Mouse (Mus musculus): ENCODE measurements around the gene Calm1.
"Not testable (repeated sequence)": the region's sequence is repeated elsewhere in the genome, so short reads cannot be mapped to it uniquely, and the experiment has no call there.

Calm1 gene

DNA sequence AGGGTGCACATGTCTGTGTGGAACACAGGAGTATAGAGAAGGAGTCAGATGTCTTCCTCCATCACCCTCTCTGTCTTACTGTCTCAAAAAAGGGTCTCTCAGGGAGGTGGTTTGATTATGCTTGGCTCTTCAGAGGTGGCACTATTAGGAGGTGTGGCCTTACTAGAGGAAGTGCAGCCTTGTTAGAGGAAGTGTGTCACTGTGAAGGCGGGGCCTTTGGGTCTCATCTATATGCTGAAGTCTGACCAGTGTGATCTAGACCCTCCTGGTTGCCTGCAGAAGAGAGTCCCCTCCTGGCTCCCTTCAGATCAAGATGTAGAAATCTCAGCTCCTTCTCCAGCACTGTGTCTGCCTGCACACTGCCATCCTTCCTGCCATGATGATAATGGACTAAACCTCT lies 5.1 kb upstream of the Calm1 start:
- no peak for DNase-seq (ENCODE audit: low spot score in 2 of 2)

DNA sequence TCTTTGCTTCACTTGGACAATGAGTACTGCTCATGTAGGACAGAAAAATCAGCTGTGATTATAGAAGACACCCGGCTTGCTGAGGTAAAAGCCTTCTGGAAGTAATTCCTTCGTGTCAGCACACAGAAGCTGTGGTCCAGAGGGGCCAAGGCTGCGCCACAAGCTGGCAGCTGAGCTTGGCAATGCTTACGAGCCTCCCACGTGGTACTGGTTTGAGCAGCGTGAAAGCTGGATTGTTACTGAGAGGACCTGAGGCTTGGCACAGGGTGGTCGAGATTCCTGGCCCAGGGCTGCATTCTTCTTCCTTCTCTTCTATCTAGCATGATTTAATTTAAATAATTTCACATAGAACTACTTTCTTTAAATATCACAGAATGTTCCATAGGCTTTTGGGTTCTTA lies 2.4 kb upstream of the Calm1 start:
- DNase-seq (ENCODE audit: low spot score in 2 of 2) = no peak

DNA sequence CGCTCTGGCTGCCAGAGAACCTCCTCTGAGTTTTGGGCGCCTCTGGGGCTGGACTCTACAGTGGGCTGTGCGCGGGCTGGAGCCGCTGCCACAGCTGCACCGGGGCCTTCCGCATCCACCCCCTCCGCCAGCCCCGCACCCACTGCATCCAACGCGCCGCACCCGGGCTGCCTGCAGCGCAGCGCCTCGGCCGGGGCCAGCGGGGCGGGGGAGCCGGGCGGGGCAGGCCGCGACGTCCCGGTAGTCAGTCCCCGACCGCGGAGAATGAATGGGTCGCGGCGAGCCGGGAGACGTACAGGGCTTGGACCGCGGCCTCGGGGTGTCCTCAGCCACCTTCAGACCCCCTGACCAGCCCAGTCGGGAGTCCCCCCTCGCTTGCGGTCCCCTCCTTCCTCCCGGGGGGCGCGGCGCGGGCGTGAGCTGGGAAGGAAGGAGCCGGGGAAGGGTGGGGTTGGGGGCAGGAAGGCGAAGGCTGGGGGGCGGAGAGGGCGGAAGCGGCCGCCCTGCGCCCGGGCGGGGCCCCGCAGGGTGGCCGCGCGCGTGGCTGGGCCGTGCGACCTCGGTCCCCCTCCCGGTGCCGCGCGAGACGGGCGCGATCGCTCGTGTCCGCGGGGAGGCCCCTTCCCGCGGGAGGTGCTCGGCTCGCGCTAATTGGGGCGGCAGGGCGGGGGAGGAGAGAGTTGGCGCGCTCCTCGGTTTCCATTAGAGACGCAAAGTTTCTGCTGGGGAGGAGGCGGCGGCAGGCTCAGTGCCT lies 833 bp downstream of the Calm1 start:
- DNase-seq (ENCODE audit: low spot score in 2 of 2) = peak; percentile 66 to 72

DNA sequence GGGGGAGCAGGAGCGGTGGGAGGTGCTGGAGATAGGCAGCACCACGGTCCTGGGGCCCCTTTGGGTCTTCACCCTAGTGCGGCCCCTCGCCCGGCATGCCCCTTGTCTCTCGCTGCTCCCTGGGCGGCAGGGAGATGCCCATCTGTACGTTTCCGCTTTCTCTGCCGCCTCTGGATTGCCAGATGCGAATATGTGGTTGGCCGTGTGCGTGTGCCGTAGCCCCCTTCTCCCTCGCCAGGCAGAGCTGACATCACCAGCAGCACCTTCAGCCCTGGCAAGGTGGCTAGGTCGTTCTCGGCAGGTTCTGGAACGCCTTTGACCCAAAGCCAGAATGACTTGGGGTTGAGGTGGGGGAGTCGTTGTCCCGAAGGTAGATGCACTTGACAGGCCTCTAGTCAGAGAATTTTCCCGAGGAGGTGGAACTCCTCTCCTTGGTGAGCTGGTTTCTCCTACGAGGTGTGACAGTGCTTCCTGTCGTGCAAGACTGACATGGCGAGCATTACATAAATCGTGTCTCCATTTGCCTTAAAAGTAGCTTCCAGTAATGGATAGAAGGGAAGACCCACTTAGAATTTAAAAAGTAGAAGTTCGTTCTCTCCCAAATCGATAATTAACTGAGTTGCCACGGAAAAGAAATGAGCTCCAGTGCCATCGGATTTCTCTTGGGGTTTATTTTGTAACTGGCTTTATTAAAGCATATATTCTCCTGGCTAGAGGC lies 1.6 kb downstream of the Calm1 start:
- DNase-seq (ENCODE audit: low spot score in 2 of 2) = peak in 1 of 2 experiments; percentile 26

DNA sequence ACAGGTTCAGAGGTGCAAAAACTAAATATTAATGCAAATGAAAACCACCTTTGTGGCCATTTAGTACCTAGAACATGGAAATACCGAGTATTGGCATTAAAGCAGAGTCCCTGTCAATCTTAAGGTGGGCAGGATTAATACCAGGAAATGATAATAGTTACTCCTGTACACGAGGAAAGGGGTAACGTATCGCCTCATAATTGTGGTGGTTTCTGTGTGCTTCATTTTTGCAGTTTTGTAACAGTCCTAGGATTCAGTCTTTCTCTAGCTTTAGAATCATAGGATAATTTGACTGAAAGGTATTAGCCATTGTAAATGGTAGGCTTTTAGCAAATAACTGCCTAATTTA lies 2.1 kb downstream of the Calm1 start:
- DNase-seq (ENCODE audit: low spot score in 2 of 2) = no peak

DNA sequence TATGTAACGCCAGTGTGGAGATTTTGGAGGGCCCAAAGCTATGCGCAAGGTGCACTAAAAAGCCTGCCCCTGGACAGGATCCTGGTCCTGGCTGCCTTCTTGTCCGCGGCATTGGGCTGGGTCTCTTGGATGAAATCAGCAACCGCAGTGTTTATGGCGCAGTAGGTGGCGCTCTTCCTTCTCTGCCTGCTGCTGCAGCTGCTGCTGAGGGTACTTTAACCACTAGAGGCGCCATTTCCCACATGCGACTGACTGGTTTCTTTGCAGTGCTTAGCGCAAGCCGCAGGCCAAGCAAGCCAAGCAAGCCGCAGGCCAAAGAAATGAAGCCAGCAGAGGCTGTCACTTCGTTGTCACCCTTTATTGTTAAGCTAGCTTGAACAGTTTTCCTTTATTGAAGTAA lies 2.6 kb downstream of the Calm1 start:
- peak; percentile 90 to 92 for DNase-seq (ENCODE audit: low spot score in 2 of 2)

DNA sequence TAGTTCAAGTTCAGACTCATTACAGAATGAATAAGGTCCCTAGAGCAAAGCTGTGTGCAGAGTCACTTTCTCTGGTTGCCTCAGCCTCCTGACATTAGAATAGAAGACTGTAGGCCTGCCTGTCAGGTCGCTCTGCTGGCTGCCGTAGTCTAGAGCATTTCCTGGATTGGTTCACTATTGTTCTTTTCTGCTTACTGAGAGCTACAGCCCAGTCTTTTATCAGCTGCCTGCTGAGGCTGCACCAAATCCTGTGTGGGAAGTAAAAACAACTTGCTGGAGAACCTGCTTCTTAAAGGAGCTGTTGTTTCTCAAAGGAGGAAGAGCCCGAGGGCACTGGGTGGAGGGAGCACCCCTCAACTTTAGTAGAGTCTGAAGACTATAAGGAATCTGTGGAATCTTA lies 4.5 kb downstream of the Calm1 start:
- no peak for DNase-seq (ENCODE audit: low spot score in 2 of 2)

DNA sequence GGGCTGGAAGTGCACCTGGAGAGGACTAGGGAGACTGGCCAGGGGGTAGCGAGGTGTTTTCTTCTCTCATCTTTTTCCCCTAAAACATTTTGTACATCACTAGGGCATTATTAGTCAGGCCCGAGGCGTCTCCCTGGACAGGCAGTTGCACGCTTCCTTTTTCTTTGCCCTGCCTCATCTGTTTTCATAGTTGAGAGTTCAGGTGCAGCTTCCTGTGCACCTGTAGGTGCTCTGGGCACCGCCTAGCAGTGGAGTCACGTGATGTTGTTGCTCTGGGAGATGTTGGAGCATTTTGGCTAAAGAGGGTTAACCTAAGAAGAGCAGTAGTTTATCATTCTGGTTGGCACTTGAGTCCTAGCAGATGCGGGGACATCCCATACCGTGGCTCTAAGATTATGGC lies 5.9 kb downstream of the Calm1 start:
- peak; percentile 20 to 31 for DNase-seq (ENCODE audit: low spot score in 2 of 2)

DNA sequence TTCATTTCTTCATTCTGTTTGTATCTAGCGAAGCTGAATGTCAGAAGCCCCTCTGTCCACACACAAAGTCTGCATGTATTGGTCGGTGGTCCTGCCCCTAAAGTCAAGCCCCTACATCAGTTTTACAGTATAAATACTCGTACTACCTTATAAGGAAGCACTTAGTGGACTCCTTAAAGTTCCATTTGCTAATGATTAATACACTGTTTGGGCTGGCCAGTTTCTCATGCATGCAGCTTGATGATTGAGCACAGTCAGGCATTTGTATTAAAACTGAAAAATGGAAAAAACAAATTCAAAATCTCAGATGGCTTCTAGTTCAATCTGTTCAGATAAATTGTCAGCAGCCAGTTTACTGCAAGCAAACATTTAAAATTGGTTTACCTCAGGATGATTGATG lies 7.3 kb downstream of the Calm1 start:
- DNase-seq (ENCODE audit: low spot score in 2 of 2) = no peak

DNA sequence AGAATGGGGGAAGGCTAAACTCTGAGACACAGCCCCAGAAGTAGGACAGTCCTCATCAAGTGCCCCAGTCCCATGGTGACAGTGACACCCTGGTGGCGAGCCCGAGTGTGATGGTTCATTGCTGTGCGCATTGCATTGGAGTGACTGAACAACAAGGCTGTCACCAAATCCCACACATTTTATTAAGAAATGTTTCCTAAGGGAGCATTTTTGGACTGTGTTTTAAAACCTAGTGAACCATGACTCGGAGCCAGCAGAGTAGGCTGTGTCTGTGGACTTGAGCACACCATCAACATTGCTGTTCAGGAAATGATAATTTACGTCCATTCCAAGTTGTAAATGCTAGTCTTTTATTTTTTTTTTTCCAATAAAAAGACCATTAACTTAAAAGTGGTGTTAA lies 7.7 kb downstream of the Calm1 start:
- no peak for DNase-seq (ENCODE audit: low spot score in 2 of 2)

DNA sequence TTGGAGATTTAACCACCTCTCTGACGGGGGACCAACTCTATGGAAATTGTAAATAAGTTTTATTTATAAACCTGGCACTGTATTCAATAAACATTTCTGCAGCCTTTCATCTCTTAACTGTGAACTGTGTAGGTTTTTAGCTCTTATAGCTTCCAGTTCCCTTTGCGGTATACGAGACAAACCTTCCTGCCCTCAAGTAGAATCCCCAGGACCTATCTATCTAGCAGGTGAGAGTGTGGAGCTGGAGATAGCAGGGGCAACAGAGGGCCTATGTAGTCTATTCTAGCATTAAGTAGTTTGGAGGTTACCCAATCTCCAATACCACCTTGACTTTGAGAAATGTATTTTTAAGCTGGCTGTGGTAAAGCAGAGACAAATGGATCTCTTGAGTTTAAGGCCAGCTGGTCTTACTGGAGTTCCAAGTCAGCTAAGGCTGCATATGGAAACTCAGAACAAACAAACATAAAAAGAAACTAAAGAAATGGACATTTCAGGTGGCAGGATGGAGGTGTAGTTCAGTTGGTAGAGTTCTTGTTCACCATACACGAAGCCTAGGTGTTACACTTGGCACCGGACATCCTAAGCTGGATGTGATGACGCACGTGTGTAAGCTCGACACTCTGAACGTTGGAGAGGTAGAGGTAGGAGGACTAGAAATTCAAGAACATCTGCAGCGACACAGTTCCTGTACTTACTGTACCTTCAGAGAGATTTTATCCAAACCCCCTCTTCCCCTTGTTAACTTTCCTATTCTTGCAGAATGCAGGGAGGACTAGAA lies 10.7 kb downstream of the Calm1 start:
- DNase-seq (ENCODE audit: low spot score in 2 of 2) = no peak

DNA sequence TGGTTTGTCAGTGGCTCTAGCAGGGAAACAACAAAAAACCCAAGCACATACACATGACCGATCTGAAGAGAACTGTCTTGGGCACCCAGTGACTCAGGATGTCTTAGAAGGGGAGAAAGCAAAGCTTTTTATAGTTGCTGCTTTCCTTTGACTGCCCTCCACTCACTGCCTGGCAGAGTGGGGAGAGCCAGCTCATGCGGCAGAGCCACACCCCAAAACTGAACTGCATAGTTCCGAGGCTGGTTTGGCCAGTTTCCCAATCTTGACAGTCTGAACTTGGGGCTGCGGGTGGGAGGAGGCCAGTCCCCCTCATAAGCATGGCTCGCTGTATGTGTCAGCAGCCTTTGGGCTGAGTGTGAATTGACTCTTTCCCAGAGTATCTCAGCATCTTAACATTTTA lies 11.7 kb downstream of the Calm1 start:
- peak; percentile 54 to 55 for DNase-seq (ENCODE audit: low spot score in 2 of 2)

DNA sequence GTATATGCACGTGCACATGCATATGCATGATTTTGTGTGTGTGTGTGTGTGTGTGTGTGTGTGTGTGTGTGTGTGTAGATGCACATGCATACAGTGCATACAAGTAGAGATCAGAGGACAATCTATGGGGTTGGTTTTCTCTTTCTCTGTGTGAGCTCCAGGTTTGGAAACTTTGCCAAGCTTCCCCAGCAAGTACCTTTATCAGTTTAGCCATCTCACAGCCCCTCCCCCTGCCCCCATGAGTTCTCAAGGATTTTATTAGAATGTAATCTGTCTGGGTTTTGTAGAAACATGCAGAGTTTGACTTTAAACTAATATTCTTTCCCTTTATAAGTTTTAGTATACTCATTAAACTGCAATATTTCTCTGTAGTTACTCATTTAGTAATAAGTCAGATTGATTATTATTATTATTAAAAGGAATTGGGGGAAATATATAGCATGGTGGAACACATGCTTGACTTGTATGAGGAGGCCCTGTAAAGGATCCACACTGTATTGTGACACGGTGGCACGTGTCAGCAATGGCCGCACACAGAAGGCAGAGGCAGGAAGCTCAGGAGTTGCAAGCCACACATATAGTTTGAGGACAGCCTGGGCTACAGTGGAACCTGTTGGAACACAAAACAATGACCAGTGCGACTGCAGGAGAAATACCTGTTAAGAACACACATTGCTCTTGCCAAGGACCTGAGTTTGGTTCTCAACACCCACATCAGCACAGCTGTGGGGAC lies 12.4 kb downstream of the Calm1 start:
- no peak for DNase-seq (ENCODE audit: low spot score in 2 of 2)

DNA sequence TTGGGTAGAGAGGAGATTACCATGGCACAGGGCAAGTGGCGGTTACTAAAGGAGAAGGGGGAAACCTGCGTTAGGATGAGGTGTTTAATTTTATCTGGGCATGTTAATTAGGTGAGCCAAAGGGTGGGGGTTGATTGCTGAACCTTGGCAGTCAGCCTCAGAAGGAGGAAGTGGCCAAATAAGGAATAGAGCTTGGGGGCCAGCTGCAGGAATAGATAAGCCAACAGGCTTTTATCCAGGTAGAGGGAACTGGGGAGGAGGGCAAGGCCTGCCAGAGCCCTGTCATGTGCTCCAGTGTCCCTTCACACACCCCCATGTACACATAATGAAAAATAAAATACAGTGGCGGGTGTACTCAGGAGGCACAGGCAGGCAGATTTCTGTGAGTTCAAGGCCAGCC lies 13.2 kb downstream of the Calm1 start:
- peak; percentile 56 to 66 for DNase-seq (ENCODE audit: low spot score in 2 of 2)

DNA sequence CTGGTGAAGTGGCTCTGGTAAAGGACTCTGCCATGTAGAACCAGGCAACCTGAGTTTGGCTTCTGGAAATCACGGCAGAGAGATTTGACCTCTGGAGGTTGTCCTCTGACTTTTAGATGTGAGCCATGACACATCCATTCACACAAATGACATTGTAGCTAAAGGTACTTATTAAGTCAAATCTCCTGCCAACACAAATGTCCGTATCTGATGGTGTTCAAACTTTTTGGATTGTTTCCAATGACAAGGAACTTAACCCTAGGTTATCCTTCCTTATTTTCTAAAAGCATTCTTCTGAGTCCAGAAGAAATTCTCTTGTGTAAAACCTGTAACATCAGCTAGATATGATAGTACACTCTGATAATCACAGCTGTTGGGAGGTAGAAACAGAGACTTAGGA lies 13.9 kb downstream of the Calm1 start:
- DNase-seq (ENCODE audit: low spot score in 2 of 2) = no peak

DNA sequence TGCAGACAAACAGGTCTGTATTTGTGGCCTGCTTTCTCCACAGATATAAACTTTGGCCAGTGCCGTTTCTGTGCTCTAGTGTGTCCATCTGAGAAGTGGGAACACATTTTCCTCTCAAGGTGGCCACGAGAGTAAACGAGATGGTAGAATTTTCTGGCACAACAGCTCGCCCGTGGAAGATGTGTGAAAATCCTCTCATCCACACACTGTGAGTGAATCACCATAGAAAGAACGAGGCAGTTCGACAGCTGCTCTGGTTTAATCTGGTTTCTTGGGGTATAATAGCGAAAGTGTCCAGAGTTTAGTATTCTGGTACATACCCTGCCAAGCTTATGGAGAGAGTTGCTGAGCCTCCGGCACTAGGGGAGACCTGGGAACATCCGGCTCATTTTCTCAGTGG lies 14.9 kb downstream of the Calm1 start:
- no peak for DNase-seq (ENCODE audit: low spot score in 2 of 2)

DNA sequence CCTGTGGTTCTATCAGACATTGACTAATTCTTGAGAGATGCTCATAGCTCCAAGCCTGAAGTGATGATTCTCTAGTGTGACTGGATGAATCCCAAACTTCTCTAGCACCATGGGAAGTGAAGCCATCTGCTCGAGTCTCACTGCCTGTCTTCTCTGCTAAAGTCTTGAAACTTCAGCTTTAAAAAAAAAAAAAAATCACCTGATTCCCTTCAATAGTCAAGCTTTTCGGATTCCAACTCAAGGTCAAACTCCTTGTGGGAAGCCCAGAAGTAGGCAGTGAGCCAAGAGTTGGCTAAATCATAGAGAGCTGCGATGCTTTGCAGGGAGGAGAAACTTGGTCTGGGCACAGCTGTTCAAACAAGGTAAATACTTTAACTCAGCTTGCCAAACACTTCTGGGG lies 15.5 kb downstream of the Calm1 start:
- DNase-seq (ENCODE audit: low spot score in 2 of 2) = no peak

DNA sequence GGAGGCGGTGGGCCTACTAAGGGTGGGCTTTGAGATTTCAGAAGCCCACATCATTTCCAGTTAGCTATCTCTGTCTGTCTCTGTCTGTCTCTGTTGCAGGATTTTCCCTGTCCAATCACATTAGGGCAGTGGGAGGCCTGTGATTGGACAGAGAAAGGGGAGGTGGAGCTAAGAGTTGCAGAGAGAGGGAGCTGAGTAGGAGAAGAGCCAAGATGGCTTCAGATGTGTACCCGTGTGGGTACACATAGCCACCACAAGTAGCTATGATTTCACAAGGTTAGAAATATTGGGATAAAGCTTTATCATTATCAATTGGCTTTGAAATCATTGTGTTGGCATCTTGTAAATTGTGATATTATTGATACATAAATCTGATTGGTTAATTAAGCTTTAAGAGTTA lies 17.9 kb downstream of the Calm1 start:
- not testable (repeated sequence) for DNase-seq (ENCODE audit: low spot score in 2 of 2)

DNA sequence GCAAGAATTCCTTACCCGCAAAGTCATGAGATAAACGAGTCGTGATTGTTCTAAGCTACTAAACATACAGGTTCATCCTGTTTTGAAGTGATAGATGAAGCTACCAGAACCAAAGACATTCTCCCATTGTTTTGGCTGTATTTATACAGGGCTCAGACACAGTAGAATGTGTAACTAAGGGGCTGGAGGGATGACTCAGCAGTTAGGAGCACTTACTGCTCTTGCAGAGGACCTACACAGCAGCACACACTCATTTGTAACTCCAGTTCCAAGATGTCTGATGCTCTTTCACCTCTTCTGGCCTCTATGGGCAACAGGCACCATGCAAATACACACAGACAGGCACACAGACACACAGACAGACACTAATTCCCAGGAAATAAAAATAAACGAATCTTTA lies 20.8 kb downstream of the Calm1 start:
- DNase-seq (ENCODE audit: low spot score in 2 of 2) = no peak

DNA sequence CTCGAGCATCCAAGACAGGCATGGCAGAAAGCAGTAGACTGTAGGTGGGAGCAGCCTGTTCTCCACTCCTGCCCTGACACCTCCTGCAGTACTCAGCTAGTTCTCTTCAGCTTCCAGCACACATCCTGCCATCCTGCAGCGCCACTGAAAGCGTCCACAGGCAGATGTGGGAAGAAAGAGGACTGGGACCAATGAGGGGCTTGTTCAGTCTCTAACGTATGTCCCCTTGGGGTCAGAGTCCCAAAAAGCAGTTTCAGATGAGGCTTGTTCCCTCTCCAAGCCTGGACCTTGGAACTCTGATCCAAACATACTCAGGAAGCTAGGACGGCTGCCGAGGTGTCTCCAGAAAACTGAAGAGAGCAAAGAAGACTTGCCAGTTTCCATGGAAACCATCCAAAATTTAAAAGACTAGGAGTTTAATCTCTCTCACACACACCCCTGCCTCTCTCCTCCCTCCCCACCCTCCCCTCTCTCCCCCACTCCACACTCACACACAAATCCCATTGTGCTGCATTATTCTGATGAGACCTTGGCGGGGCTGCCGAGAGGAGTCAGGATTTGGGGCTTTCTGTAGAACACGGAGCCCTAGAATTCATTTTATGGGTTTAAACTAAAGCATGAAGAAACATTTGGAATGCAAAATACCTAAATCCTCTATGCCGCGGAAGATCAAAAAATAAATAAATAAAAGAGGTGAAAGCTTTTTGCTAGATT lies 22.5 kb downstream of the Calm1 start:
- DNase-seq (ENCODE audit: low spot score in 2 of 2) = no peak

DNA sequence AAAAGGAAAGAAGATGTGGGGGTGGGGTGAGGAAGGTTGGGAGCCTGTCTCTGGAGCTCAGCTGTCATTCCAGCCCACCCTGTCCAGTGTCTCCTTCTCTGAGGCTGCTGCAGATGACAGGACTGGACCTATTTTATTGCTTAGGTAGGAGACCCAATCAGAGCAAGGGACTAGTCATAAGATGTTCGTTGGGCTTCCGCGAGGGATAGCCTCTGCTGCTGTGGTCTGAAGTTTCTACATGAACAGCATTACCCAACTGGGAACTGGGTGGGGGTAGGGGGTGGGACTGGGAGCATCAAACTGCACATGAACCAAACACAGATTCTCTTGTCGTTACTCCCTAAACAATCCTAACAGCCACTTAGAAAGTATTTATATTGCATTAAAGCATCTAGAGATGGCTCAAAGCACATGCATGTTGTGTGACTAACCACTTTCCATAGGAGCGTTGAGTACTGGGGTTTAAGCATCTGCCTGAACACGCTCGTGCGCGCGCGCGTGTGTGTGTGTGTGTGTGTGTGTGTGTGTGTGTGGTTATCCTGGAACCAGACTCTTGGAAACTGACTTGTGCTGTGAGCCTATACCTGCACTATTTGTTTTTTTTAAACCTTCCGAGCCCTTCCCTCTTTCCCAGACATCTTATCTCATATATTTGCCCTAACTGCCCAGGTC lies 23.2 kb downstream of the Calm1 start:
- no peak for DNase-seq (ENCODE audit: low spot score in 2 of 2)

Data from spleen, postnatal 36 days (tissue).